Mouse (Mus musculus) forebrain, embryonic 12.5 days (tissue): ENCODE results near the gene Rab4b. TPM values are rescaled to one million over a fixed set of nuclear protein-coding genes. Genes with fewer than 3 reads are reported as not detected.

Experiments
- ATAC-seq: fragments of 200-750 bp; cut with Nextera tagmentation; 2 replicates; pipeline ENCODE4 v1.8.0; 2017; ENCODE audit warnings: moderate TSS enrichment; ENCODE audit not compliant: low FRiP score
- H3K27ac ChIP-seq: fragments of 300-500 bp; sonication (generic); 2 replicates; pipeline ENCODE4 v1.5.1; 2016; ENCODE audit warnings: mild to moderate bottlenecking
- H3K27me3 ChIP-seq: fragments of 300-500 bp; sonication (generic); 2 replicates; pipeline ENCODE4 v1.6.1; 2016; ENCODE audit warnings: mild to moderate bottlenecking
- H3K36me3 ChIP-seq: fragments of 300-500 bp; sonication (generic); replicated peaks from 2 replicates; pipeline ENCODE4 v1.6.1; 2016; ENCODE audit warnings: mild to moderate bottlenecking
- H3K4me1 ChIP-seq: fragments of 300-500 bp; sonication (generic); 2 replicates; pipeline ENCODE4 v1.6.1; 2016
- H3K4me2 ChIP-seq: fragments of 300-500 bp; sonication (generic); 2 replicates; pipeline ENCODE4 v1.6.1; 2016; ENCODE audit warnings: mild to moderate bottlenecking, moderate library complexity
- H3K4me3 ChIP-seq: fragments of 300-500 bp; sonication (generic); replicated peaks from 2 replicates; pipeline ENCODE4 v1.5.1; 2016; ENCODE audit warnings: mild to moderate bottlenecking
- H3K9ac ChIP-seq: fragments of 300-500 bp; sonication (generic); 2 replicates; pipeline ENCODE4 v1.6.1; 2016; ENCODE audit warnings: mild to moderate bottlenecking
- H3K9me3 ChIP-seq: fragments of 300-500 bp; sonication (generic); 2 replicates; pipeline ENCODE4 v1.6.1; 2016
- WGBS: fragments of 180-500 bp; shearing (Covaris S2); methylation state at CpG from one replicate; pipeline ENCODE4 v1.1.7; 2016; 5-methylcytosine and 5-hydroxymethylcytosine counted together
- polyA plus RNA-seq: library from polyadenylated mRNA; unstranded; fragments of >200 nt; fragmentation: Nextera tagmentation; extraction: Ambion mirVana; gene quantifications from 2 replicates; pipeline ENCODE4 v1.2.1, GENCODE M21; 2016

Rab4b gene
- polyA plus RNA-seq, 1 experiment from 2014 or later, result 69.4 TPM

GRCm38 (mm10) chr7:27136410-27136996, 42.2 kb downstream of the Rab4b start:
- Histone ChIP-seq H3K9me3 (no peaks in the 10 kb centered on the region), H3K27me3 (no peaks in the 10 kb centered on the region), H3K27ac (no peak overlapping the region), H3K4me1 (no peaks in the 10 kb centered on the region), H3K4me2 (no peak overlapping the region), H3K4me3 (no peak overlapping the region), H3K36me3 (no peaks in the 10 kb centered on the region), H3K9ac (no peak overlapping the region)
- ATAC-seq, result no peak
- WGBS, result 72% methylated on average over 8 of the region's 8 CpGs

GRCm38 (mm10) chr7:27133757-27134156, 44.9 kb downstream of the Rab4b start:
- no peak overlapping the region for H3K4me3 ChIP-seq
- H3K4me1 ChIP-seq, result no peaks in the 10 kb centered on the region
- no peaks in the 10 kb centered on the region for H3K9me3 ChIP-seq
- no peak overlapping the region for H3K27ac ChIP-seq
- no peak for ATAC-seq
- H3K27me3 ChIP-seq, result no peaks in the 10 kb centered on the region
- WGBS, result 89% methylated on average over 4 of the region's 4 CpGs
- no peak overlapping the region for H3K9ac ChIP-seq
- H3K36me3 ChIP-seq, result no peaks in the 10 kb centered on the region
- H3K4me2 ChIP-seq, result no peak overlapping the region

- 80% methylated on average over 12 of the region's 12 CpGs for WGBS
- no peak for ATAC-seq
Measured at GRCm38 (mm10) chr7:27133156-27133555, 45.5 kb downstream of the Rab4b start.

GRCm38 (mm10) chr7:27132588-27132987, 46.1 kb downstream of the Rab4b start:
- Histone ChIP-seq H3K36me3 (no peaks in the 10 kb centered on the region), H3K9ac (no peak overlapping the region), H3K4me1 (no peaks in the 10 kb centered on the region), H3K27me3 (no peaks in the 10 kb centered on the region), H3K9me3 (no peaks in the 10 kb centered on the region), H3K27ac (no peak overlapping the region), H3K4me2 (no peak overlapping the region), H3K4me3 (no peak overlapping the region)
- no peak for ATAC-seq
- 14% methylated on average over 10 of the region's 10 CpGs for WGBS

More at GRCm38 (mm10) chr7:27133156-27133555, 45.5 kb downstream of the Rab4b start:
- Histone ChIP-seq H3K27me3 (no peaks in the 10 kb centered on the region), H3K4me3 (no peak overlapping the region), H3K9me3 (no peaks in the 10 kb centered on the region), H3K36me3 (no peaks in the 10 kb centered on the region), H3K27ac (no peak overlapping the region), H3K9ac (no peak overlapping the region), H3K4me1 (no peaks in the 10 kb centered on the region), H3K4me2 (no peak overlapping the region)

- no peaks in the 10 kb centered on the region for H3K36me3 ChIP-seq
- H3K9me3 ChIP-seq, result no peaks in the 10 kb centered on the region
- H3K4me1 ChIP-seq, result no peaks in the 10 kb centered on the region
- H3K27ac ChIP-seq, result no peak overlapping the region
- no peak for ATAC-seq
- H3K4me3 ChIP-seq, result no peak overlapping the region
- WGBS, result 59% methylated on average over 2 of the region's 2 CpGs
- no peak overlapping the region for H3K4me2 ChIP-seq
- no peak overlapping the region for H3K9ac ChIP-seq
- no peaks in the 10 kb centered on the region for H3K27me3 ChIP-seq
Measured at GRCm38 (mm10) chr7:27131387-27131786, 47.3 kb downstream of the Rab4b start.

GRCm38 (mm10) chr7:27130521-27131370, 48.0 kb downstream of the Rab4b start:
- no peak overlapping the region for H3K4me3 ChIP-seq
- H3K27ac ChIP-seq, result no peak overlapping the region
- no peak overlapping the region for H3K9ac ChIP-seq
- no peaks in the 10 kb centered on the region for H3K36me3 ChIP-seq
- no peaks in the 10 kb centered on the region for H3K9me3 ChIP-seq
- no peak overlapping the region for H3K4me2 ChIP-seq
- H3K4me1 ChIP-seq, result no peaks in the 10 kb centered on the region
- WGBS, result 87% methylated on average over 22 of the region's 22 CpGs
- H3K27me3 ChIP-seq, result no peaks in the 10 kb centered on the region
- ATAC-seq, result no peak

- no peak for ATAC-seq
- H3K9me3 ChIP-seq, result no peaks in the 10 kb centered on the region
- no peak overlapping the region for H3K27ac ChIP-seq
- no peak overlapping the region for H3K9ac ChIP-seq
- no peaks in the 10 kb centered on the region for H3K27me3 ChIP-seq
- H3K4me2 ChIP-seq, result no peak overlapping the region
- WGBS, result 88% methylated on average over 12 of the region's 12 CpGs
- H3K4me3 ChIP-seq, result no peak overlapping the region
- H3K36me3 ChIP-seq, result no peaks in the 10 kb centered on the region
- H3K4me1 ChIP-seq, result no peaks in the 10 kb centered on the region
Measured at GRCm38 (mm10) chr7:27129811-27130210, 48.9 kb downstream of the Rab4b start.

- Histone ChIP-seq H3K27ac (no peak overlapping the region), H3K36me3 (no peaks in the 10 kb centered on the region), H3K4me1 (no peaks in the 10 kb centered on the region), H3K9ac (no peak overlapping the region), H3K27me3 (no peaks in the 10 kb centered on the region), H3K4me3 (no peak overlapping the region), H3K4me2 (no peak overlapping the region), H3K9me3 (no peaks in the 10 kb centered on the region)
- WGBS, result 93% methylated on average over 13 of the region's 13 CpGs
- ATAC-seq, result no peak
Measured at GRCm38 (mm10) chr7:27128946-27129345, 49.8 kb downstream of the Rab4b start.

GRCm38 (mm10) chr7:27128162-27128561, 50.5 kb downstream of the Rab4b start:
- Histone ChIP-seq H3K9me3 (no peaks in the 10 kb centered on the region), H3K4me2 (no peak overlapping the region), H3K9ac (no peak overlapping the region), H3K4me1 (no peaks in the 10 kb centered on the region), H3K4me3 (no peak overlapping the region), H3K36me3 (no peaks in the 10 kb centered on the region), H3K27me3 (no peaks in the 10 kb centered on the region), H3K27ac (no peak overlapping the region)
- ATAC-seq, result no peak
- WGBS, result 57% methylated on average over 3 of the region's 3 CpGs

- 88% methylated on average over 4 of the region's 4 CpGs for WGBS
- Histone ChIP-seq H3K4me1 (no peaks in the 10 kb centered on the region), H3K27ac (no peak overlapping the region)
Measured at GRCm38 (mm10) chr7:27124969-27125368, 53.7 kb downstream of the Rab4b start.

GRCm38 (mm10) chr7:27124305-27124832, 54.3 kb downstream of the Rab4b start:
- Histone ChIP-seq H3K4me3 (no peak overlapping the region), H3K4me2 (no peak overlapping the region), H3K9me3 (no peaks in the 10 kb centered on the region), H3K27me3 (no peaks in the 10 kb centered on the region), H3K9ac (no peak overlapping the region), H3K4me1 (no peaks in the 10 kb centered on the region), H3K27ac (no peak overlapping the region), H3K36me3 (no peaks in the 10 kb centered on the region)
- ATAC-seq, result no peak
- 83% methylated on average over 5 of the region's 5 CpGs for whole genome bisulfite sequencing

More at GRCm38 (mm10) chr7:27124969-27125368, 53.7 kb downstream of the Rab4b start:
- H3K9ac ChIP-seq, result no peak overlapping the region
- no peak overlapping the region for H3K4me2 ChIP-seq
- ATAC-seq, result no peak
- H3K9me3 ChIP-seq, result no peaks in the 10 kb centered on the region
- H3K4me3 ChIP-seq, result no peak overlapping the region
- no peaks in the 10 kb centered on the region for H3K36me3 ChIP-seq
- H3K27me3 ChIP-seq, result no peaks in the 10 kb centered on the region

GRCm38 (mm10) chr7:27119676-27120075, 59.0 kb downstream of the Rab4b start, which contains the start of gene Cyp2f2:
TSS of gene Cyp2f2 (plus strand) at chr7:27119909.
- ATAC-seq, result no peak
- Histone ChIP-seq H3K4me1 (no peaks in the 10 kb centered on the region), H3K9ac (no peak within 1 kb of the TSS), H3K36me3 (no peaks in the 10 kb centered on the region), H3K27me3 (no peaks in the 10 kb centered on the region), H3K9me3 (no peaks in the 10 kb centered on the region), H3K4me3 (no peak within 1 kb of the TSS), H3K4me2 (no peak within 1 kb of the TSS), H3K27ac (no peak within 1 kb of the TSS)
